Mouse (Mus musculus) lung, postnatal 36 days (tissue): ENCODE results near the gene Sapcd1.
"Not testable (repeated sequence)": the region's sequence is repeated elsewhere in the genome, so short reads cannot be mapped to it uniquely, and the experiment has no call there.

Source experiments
- DNase-seq: peaks from one replicate; pipeline ENCODE4 v3.0.0; 2022; ENCODE audit warnings: mixed read lengths

The Sapcd1 gene

DNA sequence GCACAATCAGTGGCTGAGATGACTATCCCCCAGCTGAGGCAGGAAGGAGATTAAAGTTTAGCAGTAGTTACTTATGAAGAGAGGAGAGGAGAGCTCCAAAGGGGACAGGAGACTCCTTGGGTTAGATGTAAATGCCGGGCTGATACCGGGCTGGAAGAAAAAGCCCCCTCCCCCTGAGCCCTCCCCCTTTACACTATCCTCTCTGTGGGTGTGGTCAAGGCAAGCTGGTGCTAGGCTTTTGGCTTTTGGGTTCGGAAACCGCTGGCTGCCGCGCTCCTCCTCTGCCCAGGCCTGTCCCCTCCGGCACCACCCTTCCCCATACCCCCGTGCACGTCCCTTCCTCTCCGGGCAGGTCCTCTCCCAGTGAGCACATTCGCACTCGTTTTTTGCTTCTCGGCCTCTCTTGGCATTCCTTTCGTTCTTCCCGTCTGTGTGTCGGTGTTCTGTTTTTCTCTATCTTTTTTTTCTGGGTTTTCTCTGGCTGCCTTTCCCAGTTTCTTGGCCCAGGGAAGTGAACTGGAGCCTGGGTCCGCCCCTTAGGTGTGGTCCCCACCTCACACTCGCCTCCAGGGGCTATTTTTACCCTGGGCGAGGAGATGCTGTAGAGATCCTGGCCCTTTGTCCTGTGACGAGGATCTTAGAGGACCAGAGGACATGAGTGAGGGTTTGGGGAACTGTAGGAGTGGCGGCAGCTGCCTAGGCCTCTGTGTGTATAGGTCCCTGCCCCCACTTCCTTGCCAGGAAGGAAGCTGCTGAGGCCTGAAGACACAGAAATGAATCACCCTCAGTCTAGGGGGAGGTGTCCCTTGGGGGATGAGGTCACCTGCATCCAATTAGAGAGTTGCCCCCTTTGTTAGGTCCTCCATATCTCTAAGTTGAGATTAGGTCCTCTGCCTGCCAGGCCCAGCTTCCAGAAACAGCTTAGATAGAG is 23.6 kb upstream of the Sapcd1 start:
- peak; percentile 93 for DNase-seq

DNA sequence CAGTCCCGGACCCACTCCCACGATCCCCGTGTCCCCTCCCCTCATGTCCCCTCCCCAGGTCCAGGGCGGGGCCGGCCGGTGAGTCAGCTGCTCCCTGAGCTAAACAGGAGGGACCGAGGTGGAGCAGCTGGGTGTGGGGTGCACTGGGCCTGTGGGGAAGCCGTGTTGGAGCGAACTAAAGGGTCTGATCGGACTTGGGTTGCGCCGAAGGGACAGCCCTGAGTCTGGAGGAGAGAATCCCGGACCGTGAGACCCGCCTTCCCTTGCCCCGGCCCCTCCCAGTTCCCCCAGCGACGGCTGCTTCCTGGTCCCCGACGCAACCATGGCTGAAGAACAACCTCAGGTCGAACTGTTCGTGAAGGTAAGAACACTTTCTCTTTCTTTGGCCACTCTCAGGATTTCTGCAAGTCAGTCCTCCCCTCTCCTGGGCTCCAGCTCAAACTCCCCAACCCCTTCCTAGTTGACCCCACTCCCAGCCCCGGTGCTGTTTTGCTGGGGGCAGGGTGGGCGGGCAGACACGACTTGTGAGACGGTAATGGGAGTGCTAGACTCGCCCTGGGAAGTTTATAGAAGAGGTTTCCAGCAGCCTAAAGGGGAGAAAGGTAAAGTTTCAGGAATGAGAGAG is 22.4 kb upstream of the Sapcd1 start:
- DNase-seq: peak; percentile 90

DNA sequence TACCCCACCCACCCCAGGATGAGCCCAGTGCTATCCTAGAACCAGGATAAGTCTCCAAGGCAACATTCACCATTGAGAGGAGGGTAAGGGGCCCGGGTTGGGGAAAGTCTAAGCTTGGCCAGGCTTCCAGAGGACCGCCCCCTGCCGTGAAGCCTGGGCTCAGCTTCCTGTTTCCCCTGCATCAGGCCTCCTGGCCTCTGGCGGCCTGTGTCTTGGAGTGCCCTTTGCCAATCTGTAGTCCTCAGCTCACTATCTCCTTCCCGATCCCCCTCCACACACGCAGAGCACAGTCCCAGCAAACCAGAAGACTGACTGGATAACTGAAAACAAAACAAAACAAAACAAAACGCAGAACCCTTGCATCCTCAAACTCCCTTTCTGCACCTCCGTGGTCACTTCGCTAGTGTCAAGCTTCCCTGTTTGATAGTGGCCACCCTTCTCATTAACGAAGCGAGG is 21.8 kb upstream of the Sapcd1 start, which contains the start of gene Clic1:
Gene Clic1, plus strand, starts transcription at position 406 of the 456 bp plus-strand sequence.
- peak; percentile 74 for DNase-seq

DNA sequence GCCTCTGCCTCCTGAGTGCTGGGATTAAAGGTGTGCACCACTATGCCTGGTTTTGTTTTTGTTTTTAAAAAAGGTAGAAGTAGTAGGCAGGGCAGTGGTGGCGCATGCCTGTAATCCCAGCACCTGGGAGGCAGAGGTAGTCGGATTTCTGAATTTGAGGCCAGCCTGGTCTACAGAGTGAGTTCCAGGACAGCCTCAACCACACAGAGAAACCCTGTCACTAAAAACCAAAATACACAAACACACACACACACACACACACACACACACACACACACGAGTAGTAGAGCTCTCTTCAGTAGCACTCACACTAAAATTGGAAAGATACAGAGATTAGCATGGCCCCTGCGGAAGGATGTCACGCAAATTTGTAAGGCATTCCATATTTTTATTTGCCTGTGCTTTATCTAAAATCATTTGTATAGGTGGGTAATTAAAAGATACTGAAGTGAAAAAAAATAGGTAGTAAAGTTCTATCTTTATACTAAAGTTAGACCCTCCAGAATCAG is 21.2 kb upstream of the Sapcd1 start:
- DNase-seq: no peak

DNA sequence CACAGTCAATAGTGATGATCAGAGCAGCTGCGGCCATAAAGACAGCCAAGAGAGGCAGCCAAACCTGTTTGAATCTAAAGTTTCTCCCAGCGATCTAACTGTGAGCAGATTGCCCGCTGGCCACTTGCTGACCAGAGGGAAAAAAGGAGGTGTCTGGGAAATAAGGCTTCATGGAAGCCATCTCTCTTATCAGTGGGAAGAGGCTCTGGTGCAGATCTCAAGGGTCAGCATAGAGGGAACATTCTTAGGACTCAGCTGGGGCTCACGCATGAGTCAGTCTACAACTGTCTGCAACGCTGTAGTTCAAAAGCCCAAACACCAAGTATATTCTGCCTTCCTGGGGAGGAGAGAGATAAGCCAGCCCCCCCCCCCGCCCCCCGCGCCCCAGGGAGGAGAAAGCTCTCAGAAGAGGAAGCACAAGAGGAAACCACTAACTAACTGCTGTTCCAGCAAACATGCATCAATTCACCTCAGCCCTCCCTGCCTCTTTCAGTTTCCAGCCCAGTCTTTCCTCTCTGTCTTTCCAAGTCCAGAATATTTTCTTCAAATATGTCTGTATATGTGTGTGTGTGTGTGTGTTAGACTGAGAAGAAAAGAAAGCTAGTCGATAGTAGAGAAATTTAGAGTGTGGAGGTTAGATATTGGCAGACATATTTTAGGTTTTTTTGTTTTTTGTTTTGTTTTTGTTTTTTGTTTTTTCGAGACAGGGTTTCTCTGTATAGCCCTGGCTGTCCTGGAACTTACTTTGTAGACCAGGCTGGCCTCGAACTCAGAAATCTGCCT is 20.5 kb upstream of the Sapcd1 start:
- DNase-seq: peak; percentile 51

DNA sequence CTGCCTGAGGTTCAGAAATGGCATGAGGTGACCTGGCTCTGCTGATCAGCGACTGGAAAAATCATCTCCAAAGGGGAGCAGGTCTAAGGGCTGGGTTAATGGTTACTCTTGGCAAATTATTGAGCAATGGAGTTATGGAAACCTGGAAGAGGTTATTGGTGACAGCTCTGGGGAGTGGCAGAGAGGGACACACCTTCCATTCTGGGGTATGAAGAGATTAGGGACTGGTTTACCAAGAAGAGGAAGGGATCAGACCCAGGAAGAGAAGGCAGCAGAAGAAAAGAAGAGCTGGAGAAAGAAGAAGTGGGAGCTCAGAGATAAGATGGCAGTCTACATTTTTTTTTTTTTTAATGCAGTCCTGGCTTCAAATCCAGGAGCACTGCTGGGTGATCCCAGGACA is 19.9 kb upstream of the Sapcd1 start:
- peak; percentile 56 for DNase-seq

DNA sequence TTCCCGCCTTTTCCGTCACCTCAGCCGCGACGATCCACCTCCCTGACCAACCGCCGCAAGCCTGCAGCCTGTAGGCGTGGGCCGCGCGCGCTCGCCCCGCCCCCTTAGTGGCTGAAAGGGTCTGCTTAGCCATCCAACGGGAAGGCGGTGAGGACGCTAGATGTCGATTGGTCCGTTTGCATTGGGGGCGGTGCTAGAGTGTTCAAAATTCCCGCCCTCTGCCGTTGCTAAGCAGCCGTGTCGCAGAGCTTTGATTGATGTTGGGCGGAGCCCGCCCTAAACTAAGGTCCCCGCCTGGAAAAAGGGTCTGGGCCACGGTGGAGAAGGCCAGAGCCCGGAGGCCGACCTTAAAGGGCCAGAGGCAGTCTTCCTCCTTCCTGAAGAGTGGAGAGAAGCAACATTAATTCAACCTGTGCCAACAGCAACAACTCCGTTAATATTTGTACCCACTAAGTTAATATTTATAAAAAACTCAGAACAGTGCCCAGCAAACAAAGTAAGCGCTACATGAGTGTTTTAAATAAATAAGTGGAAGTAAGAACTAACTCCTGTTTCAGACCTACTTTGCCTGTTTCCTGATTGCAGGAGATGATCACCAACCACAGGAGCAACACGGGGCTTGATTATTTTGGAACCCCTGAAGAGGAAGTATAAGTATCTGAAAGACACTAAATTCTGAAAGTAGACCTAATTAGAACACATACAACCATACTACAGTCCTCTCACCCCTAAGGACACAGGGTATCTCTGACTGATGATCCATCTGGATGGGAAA is 19.1 kb upstream of the Sapcd1 start, which contains the start of gene Msh5:
Gene Msh5, minus strand, starts transcription at position 65 of the 775 bp plus-strand sequence.
- peak; percentile 99 for DNase-seq

DNA sequence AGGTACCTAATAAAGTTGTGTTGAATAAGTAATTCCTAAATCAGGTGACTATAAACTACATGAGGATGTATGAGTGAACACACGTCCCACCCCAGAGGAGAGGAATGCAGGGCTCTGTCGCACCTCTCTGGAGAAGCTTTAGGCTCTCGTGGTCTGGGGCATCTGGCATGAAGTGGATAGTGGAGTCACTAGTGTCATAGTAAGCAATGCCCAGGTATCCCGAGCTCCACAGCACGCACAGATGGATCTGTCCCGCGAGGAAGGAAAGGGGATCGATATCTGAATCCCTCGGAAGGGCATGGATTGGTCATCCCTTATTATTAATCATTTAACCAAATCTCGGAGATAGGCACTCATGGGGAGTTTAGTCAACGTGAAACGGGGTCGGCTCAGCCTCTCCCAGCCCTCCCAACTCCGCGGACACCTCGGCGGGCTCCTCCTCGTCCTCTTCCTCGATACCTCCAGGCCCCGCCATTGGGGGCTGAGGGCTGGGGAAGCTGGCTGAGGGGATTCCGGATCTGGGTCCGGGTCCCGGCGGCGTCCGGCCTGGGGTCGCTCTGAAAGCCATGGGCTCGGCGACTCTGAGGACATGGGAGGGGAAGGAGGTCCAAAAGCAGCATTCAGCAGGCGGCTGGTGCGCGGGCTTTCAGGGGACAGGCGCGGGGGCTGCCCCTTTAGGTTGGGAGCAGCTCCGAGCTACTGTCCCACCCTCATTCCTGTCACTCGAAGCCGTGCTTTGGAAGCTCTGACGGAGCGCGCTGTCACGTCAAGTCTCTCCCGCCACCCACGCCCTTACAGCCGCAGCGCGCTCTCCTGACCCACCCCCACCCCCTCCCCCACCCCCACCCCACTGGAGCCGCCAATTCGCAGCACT is 18.2 kb upstream of the Sapcd1 start:
- no peak for DNase-seq

DNA sequence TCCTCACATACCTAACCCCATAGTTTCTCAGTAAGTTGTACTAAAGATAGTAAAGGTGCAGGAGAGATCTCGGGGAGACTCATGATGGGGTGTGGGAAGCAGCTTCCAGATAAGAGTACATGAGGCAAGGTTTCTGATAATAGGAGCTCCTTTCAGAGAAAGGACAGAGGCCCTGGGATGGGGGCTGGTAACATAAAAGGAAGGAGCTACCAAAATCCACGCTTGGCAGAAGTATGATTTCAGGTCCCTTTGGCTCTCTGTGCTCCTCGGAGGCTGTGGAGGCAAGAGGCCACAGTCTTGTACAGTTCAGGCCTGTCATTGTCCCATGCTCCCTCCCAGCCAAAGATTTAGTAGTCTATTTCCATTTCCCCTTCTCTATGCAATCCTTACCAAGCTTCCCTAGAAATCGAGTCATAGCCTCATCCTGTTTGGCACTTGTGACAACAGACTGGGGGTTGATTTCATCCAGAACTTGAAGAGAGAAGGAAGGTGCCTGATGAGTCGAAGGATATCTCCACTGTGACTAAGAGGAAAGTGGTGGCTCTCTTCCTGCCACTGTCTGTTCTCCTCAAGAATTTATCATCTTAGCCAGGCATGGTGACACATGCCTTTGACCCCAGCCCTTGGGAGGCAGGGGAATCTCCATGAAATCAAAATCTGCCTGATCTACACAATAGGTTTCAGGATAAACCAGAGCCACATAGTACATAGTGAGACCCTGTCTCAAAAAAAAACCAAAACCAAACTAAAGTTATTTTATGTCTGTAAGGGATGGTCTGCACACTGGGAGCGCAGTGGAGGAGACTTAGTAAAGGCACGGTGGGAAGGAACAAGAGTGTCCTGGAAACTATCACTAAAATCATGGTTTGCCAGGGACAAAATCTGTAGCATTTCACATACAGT is 17.3 kb upstream of the Sapcd1 start:
- DNase-seq: no peak

DNA sequence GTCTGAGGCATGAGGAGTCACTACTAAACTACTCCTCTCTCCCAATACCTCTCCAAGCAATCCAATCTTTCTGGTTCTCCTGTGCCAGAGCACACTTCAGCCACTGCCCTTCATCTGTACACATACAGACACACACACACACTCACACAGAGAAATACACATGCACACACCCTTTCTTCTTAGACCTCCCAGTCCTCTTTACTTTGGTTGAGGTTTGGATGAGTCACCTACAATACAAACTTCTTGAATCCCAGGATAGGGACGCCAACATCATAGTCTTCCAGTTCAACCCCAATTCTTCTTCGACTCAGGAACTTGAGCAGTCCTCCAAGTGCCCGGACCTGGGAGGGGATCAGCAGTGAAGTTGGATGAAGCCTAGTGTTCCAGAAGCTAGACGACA is 16.0 kb upstream of the Sapcd1 start:
- no peak for DNase-seq

DNA sequence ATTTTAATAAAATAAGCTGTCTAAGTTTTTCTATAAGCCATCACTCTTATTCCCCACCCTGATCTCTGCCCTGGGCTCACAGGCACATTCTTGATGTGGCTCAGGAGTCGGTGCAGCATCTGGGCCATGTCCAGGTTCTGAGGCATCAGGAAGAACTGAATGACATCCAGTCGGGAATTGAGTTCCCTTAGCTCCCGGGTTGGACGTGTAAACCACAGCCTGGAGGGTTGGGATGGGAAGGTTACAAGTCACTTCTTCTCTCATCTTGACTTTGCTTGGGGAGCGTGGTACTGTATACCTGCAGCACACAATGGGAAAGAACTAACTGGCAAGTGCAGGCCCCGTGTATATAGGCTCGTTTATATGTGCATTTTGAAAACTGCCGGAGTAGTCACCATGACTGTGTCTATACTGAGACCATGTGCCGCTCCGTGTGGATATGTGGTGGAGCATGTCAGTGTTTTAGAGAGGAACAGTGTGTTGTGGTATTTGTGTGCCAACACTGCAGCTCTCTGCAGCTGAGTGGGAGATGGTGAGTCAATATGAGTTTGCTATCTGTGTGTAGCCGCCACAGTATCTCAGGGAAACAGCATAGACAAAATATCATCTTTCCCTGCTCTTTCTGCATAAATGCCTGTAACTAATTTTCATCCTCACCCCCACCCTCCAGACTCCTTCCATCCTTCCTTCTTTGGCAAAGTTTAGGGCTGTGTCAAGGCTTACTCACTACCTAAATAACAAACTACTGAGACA is 11.5 kb upstream of the Sapcd1 start:
- no peak for DNase-seq

DNA sequence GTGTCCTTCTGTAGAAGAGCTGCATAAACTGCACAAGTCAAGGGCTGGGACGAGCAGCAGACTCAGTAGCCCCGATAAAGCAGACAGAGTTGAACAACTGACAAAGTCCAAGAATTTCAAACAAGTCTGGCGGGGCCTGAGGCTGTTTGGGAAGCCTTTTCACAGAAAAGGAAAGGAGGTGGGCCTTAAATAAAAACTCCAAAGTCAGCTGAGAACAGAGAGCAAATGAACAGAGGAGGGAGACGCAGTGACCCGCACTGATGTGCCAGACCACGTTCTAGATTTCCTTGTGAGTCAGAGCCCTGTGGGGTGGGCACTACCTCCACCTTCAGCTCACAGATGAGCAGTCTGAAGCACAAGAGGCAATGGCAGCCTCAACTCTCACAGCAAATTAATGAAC is 7.1 kb upstream of the Sapcd1 start:
- no peak for DNase-seq

DNA sequence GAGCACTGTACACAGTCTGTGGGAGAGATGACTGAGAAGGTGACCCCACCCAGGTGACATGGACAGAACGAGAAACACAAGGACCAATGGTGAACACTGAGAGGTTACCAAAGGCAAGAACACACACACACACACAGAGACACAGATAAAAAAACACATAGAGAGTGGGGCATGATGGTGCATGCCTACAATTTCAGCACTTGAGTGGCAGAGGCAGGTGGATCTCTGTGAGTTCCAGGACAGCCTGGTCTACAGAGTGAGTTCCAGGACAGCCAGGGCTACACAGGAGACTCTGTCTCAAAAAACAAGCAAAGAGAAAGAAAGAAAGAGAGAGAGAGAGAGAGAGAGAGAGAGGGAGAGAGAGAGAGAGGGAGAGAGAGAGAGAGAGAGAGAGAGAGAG is 5.9 kb upstream of the Sapcd1 start:
- DNase-seq: not testable (repeated sequence)

DNA sequence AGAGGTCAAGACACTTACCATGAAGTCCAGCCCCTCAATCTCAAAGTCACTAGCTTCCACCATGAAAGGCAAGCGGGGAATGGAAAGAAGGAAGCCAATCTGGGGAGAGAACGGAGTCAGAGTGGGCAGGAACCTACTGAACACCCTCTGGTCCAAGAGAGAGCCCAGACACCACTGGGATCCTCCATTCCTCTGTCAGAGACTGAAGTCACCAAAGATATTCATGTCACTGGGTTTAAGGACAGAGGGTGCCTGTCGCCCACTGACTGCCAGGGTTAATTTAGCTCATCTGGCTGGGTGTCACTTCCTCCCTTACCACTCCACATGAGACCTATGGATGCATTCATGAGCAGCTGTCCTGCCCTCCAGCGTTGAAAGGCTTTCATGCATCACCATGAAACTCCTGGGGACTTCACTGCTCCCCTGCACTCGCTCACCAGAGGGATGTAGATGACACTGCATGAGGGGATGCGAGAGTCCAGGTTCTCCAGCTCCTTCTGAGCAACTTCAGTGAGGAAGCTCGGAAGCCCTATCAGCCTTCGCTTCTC is 4.6 kb upstream of the Sapcd1 start:
- DNase-seq: no peak

DNA sequence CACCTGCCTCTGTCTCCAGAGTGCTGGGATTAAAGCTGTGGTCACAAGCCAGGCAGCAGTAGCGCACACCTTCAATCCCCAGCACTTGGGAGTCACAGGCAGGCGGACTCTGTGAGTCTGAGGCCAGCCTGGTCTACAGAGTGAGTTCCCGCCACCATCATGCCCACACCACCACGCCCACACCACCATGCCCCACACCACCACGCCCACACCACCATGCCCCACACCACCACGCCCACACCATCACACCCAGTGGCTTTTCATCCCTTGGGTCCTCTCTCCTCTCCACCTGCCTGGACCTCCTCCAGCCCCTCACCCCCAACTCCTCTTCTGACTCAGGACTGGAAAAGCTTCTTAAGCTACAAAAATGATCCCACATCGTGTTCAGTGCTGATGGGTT is 4.1 kb upstream of the Sapcd1 start:
- no peak for DNase-seq

DNA sequence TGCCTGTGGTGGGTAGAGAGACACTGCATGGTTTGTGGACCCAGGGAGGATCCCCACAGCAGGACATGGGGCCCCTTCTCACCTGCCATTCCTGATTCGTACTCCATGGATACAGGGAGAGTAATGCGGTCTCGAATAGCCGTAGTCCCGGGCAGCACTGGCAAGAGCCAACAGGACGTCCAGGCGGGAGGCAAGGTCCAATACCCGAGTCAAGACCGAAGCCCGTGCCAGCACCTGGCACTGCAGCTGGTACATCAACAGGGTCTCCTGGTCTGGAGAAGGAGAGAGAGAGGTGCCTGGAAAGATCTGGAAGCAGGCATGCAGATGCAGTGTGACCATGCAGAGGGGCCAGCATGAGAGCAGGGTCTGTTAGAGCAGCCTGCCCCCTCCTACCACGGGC is 3.5 kb upstream of the Sapcd1 start:
- no peak for DNase-seq

DNA sequence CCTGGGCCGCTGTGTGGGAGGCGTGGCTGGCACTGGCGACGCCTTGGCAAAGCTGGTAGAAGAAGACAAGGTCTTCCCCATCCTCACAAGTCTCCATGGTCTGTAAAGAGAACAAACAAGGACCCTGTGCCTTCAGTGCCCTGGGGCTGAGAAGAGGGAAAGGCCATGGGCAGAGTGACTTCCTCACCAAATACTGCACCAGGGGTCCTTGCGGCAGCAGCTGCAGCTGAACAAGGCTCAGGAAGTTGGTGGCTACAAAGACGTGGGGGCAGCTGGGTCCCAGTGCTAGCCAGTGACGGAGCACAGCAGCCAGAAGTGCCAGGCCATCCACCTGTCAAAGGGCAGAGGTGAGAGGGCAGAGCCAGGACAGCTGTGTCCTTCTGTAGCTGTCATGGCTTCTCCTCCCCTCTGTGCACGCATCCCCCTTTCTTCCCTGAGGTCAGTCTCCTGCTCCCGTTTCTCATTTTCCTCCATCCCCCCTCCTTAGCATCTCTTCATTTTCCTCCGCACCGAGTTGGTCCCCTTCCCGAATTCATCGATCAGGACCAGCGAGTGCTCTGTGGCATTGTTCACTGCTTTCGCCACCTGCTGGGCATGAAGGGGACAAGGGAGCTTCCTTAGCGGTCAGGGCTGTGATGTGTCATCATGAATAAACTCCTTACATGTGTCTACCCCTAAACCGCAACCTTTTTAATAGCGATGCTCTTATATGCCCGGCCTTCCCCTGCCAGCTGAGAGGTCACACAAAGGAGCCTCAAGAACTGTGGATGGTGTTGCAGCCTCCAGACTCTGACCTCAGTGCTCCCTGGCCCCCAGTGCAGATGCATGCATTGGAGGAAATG is 2.1 kb upstream of the Sapcd1 start:
- peak; percentile 49 for DNase-seq

DNA sequence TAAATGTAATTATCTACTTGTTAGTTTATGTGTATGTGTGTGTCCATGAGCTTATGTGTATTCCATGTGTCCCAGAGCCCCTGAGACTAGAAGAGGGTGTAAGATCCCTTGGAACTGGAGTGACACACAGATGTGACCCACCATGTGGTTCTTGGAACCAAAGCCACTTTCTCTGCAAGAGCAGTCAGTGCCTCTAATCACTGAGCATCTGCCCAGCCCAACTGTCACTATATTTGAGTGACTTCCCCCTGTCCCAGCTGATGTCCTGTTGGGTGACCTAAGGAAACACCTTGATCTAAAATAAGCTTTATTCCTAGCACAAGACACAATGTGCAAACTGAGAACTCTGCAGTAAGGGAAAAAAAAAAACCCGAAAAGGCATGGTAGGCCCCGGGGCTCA is 499 bp upstream of the Sapcd1 start:
- no peak for DNase-seq
